Mouse (Mus musculus): ENCODE data around the gene Zfp948. TPM values are rescaled to one million over a fixed set of nuclear protein-coding genes. Genes with fewer than 3 reads are reported as not detected.
"Not testable (repeated sequence)": the region's sequence is repeated elsewhere in the genome, so short reads cannot be mapped to it uniquely, and the experiment has no call there.

The Zfp948 gene
- total RNA-seq, 2 experiments from 2014 or later = 9.8 to 18.1 TPM

- intact Hi-C loops (cut with DNase I) = loop anchor here (10.0 kb wide), 1 partner anchor 591 kb away; the partner anchor contains the start of gene Ppp2r1a
- Histone ChIP-seq H3K4me3 (peak overlapping the region; percentile 61), H3K27ac (peak overlapping the region; percentile 72; the same call in 1 of the 2 replicates)
- no peak for DNase-seq (ENCODE audit: extremely low spot score in 1 of 2, low spot score in 2 of 2)
- no peak for TF ChIP-seq CTCF (IDR thresholded peaks at IDR 0.05)
Measured at GRCm38 (mm10) chr17:21536096-21536495, 30.7 kb upstream of the Zfp948 start.

- Histone ChIP-seq H3K4me3 (no peak overlapping the region), H3K27ac (no peak overlapping the region)
- no peak for DNase-seq (ENCODE audit: extremely low spot score in 1 of 2, low spot score in 2 of 2)
- no peak for TF ChIP-seq CTCF (IDR thresholded peaks at IDR 0.05)
- intact Hi-C loops (cut with DNase I) = loop anchor here (10.0 kb wide), 1 partner anchor 592 kb away; the partner anchor contains the start of gene Ppp2r1a
Measured at GRCm38 (mm10) chr17:21536676-21537075, 30.1 kb upstream of the Zfp948 start.

GRCm38 (mm10) chr17:21557831-21558230 lies 9.0 kb upstream of the Zfp948 start:
- intact Hi-C loops (cut with DNase I) = no loop called here
- DNase-seq (ENCODE audit: extremely low spot score in 1 of 2, low spot score in 2 of 2) = no peak
- no peak for TF ChIP-seq CTCF (IDR thresholded peaks at IDR 0.05)
- Histone ChIP-seq H3K27ac (no peak overlapping the region), H3K4me3 (no peak overlapping the region)

DNA sequence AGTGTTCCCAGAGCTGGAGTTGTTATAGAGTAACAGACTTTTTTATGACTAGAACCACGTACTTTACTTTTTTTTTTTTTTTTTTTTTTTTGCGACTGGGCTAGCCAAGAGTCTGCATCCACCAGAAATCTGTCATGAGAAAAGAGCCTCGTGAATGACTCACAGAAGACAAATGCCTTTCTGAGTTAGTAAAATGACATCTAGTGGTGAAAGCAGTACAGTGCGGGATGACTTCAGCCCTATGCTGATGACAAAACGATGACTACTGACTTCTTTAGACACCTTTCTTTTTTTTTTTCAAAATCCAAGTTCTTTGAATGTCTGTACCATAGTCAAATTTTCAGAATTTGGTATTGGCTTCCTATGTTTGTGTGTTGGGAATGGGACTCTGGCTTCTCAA lies 588 bp upstream of the Zfp948 start:
- TF ChIP-seq CTCF (IDR thresholded peaks at IDR 0.05) = peak; percentile 62
- Histone ChIP-seq H3K27ac (peak overlapping the region; percentile 91), H3K4me3 (peak overlapping the region; percentile 86)
- intact Hi-C loops (cut with DNase I) = loop anchor here (2.0 to 10.0 kb wide), 2 partner anchors 33 to 621 kb away; partner anchors contain the start of gene Ppp2r1a
- DNase-seq (ENCODE audit: extremely low spot score in 1 of 2, low spot score in 2 of 2) = peak in 1 of 2 experiments; percentile 62

GRCm38 (mm10) chr17:21567696-21568095 lies 888 bp downstream of the Zfp948 start:
- DNase-seq (ENCODE audit: extremely low spot score in 1 of 2, low spot score in 2 of 2) = peak in 1 of 2 experiments; percentile 16
- TF ChIP-seq CTCF (IDR thresholded peaks at IDR 0.05) = no peak
- intact Hi-C loops (cut with DNase I) = loop anchor here (2.0 to 10.0 kb wide), 2 partner anchors 35 to 623 kb away; partner anchors contain the start of gene Ppp2r1a
- H3K27ac ChIP-seq = no peak overlapping the region
- peak overlapping the region; percentile 86 for H3K4me3 ChIP-seq

GRCm38 (mm10) chr17:21579080-21579479 lies 12.3 kb downstream of the Zfp948 start:
- intact Hi-C loops (cut with DNase I) = loop anchor here (5.0 kb wide), 1 partner anchor 347 kb away; no protein-coding TSS in a partner anchor
- no peak for DNase-seq (ENCODE audit: extremely low spot score in 1 of 2, low spot score in 2 of 2)
- Histone ChIP-seq H3K27ac (no peak overlapping the region), H3K4me3 (no peak overlapping the region)
- TF ChIP-seq CTCF (IDR thresholded peaks at IDR 0.05) = no peak

DNA sequence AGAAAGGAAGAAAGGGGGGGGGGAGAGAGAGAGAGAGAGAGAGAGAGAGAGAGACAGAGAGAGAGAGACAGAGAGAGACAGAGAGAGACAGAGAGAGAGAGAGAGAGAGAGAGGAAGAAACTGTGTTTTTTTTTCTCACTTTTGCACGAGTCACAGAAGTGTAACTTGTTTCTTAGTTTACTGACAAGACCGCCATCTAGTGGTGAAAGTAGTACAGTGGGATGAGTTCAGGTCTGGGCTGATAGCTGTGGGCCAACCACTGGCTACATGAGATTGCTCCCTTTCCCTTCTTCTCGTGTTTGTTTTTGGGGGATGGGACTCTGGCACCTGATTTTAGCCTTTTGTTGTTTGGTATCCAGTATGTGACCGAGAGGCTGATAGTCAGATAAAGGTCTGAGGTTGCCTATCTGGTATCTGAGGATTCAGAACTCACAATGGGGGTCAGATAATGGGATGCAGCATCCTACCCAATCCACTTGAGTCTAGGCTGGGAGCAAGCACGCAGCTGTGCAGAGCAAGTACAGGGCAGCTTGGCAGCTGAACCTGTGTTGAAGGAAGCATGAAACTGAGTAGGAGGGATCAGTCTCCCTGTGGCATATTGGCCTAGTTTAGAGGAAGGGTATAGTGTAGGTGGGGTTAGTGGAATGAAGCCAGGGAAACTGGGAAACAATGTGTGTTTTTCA lies 12.8 kb downstream of the Zfp948 start:
- intact Hi-C loops (cut with DNase I) = loop anchor here (5.0 kb wide), 1 partner anchor 347 kb away; no protein-coding TSS in a partner anchor
- TF ChIP-seq CTCF (IDR thresholded peaks at IDR 0.05) = peak; percentile 72

DNA sequence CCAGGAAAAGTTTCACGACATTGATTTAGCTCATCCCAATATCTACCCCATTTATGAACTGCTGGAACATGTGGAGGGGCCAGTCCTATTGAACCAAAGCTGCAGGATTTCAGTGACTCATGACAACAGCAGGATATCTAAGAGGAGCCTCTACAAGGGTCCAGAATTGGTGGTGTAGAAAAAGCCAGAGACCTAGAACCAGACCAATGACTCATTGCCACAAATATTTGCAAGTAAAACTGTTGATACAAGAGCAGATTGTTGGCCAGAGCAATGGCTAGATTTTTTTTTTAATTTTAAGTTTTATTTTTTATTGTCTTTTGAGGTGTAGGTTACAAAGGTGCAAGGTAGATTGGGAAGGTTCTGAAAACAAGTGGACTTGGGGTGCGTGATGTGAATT lies 18.7 kb downstream of the Zfp948 start:
- DNase-seq (ENCODE audit: extremely low spot score in 1 of 2, low spot score in 2 of 2) = no peak
- intact Hi-C loops (cut with DNase I) = no loop called here
- Histone ChIP-seq H3K4me3 (no peak overlapping the region), H3K27ac (no peak overlapping the region)
- no peak for TF ChIP-seq CTCF (IDR thresholded peaks at IDR 0.05)

More for the DNA sequence above, 12.8 kb downstream of the Zfp948 start:
- DNase-seq (ENCODE audit: extremely low spot score in 1 of 2, low spot score in 2 of 2) = no peak
- Histone ChIP-seq H3K4me3 (no peak overlapping the region), H3K27ac (no peak overlapping the region)

- peak; percentile 7 for TF ChIP-seq CTCF (IDR thresholded peaks at IDR 0.05)
- Histone ChIP-seq H3K27ac (no peak overlapping the region), H3K4me3 (no peak overlapping the region)
- DNase-seq (ENCODE audit: extremely low spot score in 1 of 2, low spot score in 2 of 2) = no peak
- intact Hi-C loops (cut with DNase I) = no loop called here
Measured at GRCm38 (mm10) chr17:21616356-21616755, 49.5 kb downstream of the Zfp948 start.

DNA sequence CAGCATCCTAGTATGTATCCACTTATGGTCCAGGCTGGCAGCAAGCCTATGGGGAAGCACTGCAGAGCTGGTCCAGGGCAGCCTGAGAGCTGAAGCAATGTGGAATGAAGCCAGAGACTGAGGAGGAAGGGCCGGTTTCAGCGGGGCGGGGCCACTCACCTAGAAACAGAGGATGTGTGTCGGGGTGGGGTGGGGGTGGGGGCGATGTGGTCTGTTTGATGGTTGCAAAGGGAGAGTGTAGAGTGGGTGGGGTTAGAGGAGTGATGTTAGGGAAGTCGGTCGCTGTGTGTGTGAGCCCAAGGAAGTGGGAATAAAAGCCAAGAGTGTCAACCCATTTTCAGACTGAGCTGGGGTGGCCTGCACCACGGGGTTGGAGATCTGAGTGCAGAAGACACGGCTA lies 50.5 kb downstream of the Zfp948 start:
- no peak overlapping the region for H3K27ac ChIP-seq

DNA sequence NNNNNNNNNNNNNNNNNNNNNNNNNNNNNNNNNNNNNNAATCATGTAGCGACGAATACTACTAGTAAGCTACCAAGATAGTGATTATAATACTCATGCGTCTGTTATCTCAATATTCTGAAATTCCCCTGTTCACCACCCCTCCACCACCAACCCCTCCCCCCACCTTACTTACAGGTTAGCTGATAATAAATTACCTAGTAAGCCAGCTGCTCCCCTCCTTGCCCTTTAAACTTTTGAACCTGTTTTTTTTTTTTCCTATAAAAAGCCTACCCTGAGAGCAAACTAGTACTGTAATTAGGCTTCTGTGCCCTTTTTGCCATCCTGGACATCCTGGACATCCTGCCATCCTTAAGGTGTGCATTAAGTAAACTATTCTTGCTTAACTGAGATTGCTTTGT lies 56.8 kb downstream of the Zfp948 start:
- TF ChIP-seq CTCF (IDR thresholded peaks at IDR 0.05) = no peak
- no peak for DNase-seq (ENCODE audit: extremely low spot score in 1 of 2, low spot score in 2 of 2)
- Histone ChIP-seq H3K4me3 (no peak overlapping the region), H3K27ac (no peak overlapping the region)
- intact Hi-C loops (cut with DNase I) = no loop called here

More for the DNA sequence above, 50.5 kb downstream of the Zfp948 start:
- DNase-seq (ENCODE audit: extremely low spot score in 1 of 2, low spot score in 2 of 2) = no peak
- intact Hi-C loops (cut with DNase I) = no loop called here
- TF ChIP-seq CTCF (IDR thresholded peaks at IDR 0.05) = no peak
- no peak overlapping the region for H3K4me3 ChIP-seq

- H3K4me3 ChIP-seq; DNase-seq (ENCODE audit: extremely low spot score in 1 of 2, low spot score in 2 of 2); H3K27ac ChIP-seq; intact Hi-C loops (cut with DNase I): not testable (repeated sequence)
Measured at GRCm38 (mm10) chr17:21635758-21636157, 69.0 kb downstream of the Zfp948 start.

Other genes with a start within 250 kb of the Zfp948 start
- gene Zfp677, start 183.3 kb upstream of the Zfp948 start, total RNA-seq (2021) = 1 to 10 TPM; 1.2 TPM
- gene Zfp54, start 143.8 kb upstream of the Zfp948 start, total RNA-seq (2021) = 1 to 10 TPM; 1.0 to 1.3 TPM
- gene Zfp51, start 116.6 kb upstream of the Zfp948 start, total RNA-seq (2021) = 1 to 10 TPM; 4.0 to 4.6 TPM
- gene Zfp53, start 78.0 kb upstream of the Zfp948 start, total RNA-seq (2021) = 1 to 10 TPM; 4.0 to 5.1 TPM
- gene Zfp52, start 31.5 kb upstream of the Zfp948 start, total RNA-seq (2021) = 1 to 10 TPM; 6.5 to 6.8 TPM
- gene Zfp983, start 83.6 kb downstream of the Zfp948 start, total RNA-seq (2021) = 10 to 100 TPM; 12.7 to 15.2 TPM
- gene Gm10226, start 124.9 kb downstream of the Zfp948 start, total RNA-seq (2021) = 1 to 10 TPM; 5.6 to 8.0 TPM
- 1 to 10 TPM; 7.8 to 8.2 TPM for gene Zfp760, start 140.7 kb downstream of the Zfp948 start, total RNA-seq (2021)
- 1 to 10 TPM; 3.3 to 3.8 TPM for gene Zfp229, start 163.8 kb downstream of the Zfp948 start, total RNA-seq (2021)

Measured in left cerebral cortex, adult 2 months (tissue).